Mouse (Mus musculus): Measurements from ENCODE around the gene Apc2.

The Apc2 gene

GRCm38 (mm10) chr10:80321670-80322581 lies 26.1 kb downstream of the Apc2 start:
- DNase-seq: no peak

DNA sequence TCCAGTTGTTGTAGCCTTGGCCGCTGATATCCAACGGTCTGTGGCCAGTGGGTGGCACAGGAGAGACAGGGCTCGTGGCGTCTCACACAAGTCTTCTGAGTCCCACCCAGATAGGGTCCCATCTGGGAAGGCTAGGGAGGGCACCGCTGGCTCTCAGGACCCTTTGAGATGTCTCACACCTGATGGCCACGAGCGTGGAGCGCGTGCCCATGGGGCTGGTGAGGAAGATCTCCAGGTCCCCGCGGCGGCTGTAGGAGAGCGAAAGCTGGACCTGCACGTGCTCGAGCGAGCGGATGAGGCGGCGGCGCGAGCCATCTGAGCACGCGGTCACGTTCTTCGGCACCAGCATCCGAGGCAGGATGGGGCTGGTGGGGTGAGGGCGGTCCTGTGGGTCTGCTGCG lies 27.0 kb downstream of the Apc2 start:
- DNase-seq: no peak

DNA sequence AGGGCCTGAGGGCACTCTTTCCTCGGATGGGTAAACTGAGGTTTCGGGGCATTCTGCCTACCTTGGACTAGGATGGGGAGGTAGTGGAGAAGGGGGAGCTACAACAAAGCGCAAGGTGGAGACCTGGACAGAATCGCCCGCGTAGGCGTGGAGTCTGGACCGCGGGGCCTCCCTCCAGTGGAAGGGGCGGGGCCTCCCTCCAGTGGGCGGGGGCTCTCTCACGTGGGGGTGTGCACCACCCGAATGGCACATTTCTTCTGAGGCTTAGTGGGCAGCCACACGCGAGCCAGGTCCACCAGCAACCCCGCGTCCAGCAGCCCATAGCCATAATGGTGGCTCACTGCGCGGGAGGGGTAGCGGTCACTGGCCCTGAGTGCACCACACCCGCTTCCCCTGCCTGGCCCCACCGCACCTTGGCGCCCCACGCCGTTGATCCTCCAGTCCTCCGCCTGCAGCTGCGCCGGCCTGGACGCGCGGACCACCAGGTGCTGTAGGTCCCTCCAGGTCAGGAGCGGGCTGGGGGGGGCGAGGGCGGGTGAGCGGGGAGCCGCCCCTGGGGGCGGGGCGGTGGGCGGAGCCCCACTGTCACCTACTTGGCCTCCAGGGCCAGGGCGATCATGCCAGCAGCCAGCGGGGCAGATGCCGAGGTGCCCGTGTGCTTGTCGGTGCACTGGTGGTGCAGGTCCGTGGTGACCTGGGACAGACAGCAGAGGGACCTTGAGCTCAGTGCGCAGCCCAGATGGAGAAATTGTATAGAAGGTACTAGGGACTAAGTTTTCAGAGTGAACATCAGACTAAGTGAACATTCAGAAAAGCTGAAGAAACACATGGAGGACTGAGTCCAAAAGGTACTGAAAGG lies 27.7 kb downstream of the Apc2 start:
- DNase-seq: no peak

GRCm38 (mm10) chr10:80324120-80325037 lies 28.6 kb downstream of the Apc2 start:
- DNase-seq: no peak

- DNase-seq: no peak
Observed at GRCm38 (mm10) chr10:80325045-80325444, 29.3 kb downstream of the Apc2 start.

DNA sequence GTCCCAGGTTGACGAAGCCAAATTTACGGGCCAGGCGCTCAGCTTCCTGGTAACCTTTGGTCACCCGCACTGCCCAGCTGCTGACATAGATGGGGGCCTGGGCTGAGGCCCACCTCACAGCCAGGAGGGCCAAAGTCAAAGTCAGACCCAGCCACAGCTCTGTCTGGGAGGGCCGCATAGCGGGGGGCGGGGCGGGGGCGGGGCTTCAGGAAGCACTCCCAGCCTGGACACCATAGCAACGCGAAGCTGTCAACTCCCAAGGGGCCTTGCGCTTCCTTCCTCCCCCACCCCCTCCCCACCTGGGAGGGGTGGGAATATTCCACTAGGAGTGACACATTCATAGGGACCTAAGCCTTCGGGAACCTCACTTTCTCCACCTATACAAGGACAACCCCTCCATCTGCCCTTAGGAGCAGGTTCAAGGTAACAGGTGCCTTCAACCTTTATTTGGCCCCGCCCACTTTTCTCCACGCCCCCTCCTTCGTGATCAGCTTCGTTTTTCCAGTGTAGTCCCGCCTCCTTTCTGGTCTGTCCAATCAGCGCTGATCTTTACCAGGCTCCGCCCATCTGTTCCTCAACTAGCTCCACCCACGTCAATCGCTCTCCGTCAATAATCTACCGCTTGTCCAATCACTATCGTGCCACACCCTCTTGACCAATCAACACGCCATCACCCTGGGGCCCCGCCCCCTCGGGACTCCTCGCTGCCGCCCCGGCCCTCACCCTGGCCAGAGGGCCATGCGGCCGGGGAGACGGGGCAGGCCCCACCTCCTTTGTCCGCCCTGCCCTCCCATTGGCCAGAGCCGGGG lies 33.7 kb downstream of the Apc2 start, which contains the start of the genes Pcsk4 and Reep6:
Gene Pcsk4 (minus strand): TSS at position 226 of the 809 bp plus-strand sequence.
Gene Reep6 (plus strand): TSS at position 681 of the 809 bp plus-strand sequence.
- DNase-seq: peak; percentile 93

DNA sequence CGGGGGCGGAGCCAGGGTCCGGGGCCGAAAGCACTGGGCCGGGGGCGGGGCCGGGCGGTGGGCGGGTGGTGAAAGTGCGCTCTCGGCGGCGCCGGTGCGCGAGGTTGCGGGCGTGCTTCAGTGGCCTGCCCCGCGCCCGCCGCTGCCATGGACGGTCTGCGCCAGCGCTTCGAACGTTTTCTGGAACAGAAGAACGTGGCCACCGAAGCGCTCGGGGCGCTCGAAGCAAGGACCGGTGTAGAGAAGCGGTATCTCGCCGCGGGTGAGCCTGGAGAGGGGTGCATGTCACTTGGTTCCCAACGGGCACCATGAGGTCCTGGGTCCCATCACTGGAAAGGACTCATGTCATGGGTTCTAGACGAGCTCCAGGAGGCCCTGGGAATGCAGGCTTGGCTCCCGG lies 34.3 kb downstream of the Apc2 start:
- no peak for DNase-seq

GRCm38 (mm10) chr10:80330888-80331287 lies 35.1 kb downstream of the Apc2 start:
- DNase-seq: no peak

GRCm38 (mm10) chr10:80331636-80332524 lies 36.1 kb downstream of the Apc2 start:
- no peak for DNase-seq

GRCm38 (mm10) chr10:80332525-80332989 lies 36.8 kb downstream of the Apc2 start:
- DNase-seq: no peak

- no peak for DNase-seq
Observed at GRCm38 (mm10) chr10:80336263-80336662, 40.5 kb downstream of the Apc2 start.

DNA sequence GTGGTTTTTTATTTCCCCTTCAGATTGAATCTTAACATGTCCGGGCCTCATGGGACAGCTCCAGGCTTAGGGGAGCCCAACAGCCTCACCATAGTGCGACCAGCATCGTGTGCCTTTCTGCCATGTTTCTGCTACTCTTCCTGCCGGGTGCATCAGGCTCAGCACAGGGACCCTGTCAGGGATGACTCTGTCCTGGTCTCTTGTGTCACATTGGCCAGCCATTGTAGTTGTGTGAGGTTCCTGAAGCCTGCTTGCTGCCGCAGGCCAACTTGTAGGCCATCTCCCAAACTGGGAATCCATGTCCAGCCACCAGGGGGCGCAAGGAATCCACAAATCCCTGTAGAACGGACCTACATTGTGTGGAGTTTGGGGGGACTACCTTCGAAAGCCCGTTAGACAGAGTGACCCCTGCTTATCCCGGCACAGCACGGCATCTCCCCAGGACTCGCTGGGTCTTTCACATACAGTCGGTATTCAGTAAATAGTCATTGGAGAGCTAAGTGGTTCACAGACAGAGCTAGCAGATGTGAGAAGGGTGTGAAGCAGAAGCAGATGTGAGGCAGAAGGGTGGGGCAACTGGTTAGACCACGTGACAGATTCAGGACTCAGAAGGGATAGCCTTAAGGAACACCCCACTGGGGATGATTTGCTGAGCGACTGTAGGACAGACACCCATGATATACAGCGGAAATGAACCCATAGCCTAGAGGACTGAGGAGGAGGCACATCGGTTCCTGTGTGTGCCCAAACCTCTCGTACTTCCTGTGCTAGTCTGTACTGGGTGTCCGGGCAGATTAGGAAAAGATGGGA lies 44.4 kb downstream of the Apc2 start:
- DNase-seq: peak; percentile 77

- no peak for DNase-seq
Observed at GRCm38 (mm10) chr10:80341026-80341425, 45.2 kb downstream of the Apc2 start.

DNA sequence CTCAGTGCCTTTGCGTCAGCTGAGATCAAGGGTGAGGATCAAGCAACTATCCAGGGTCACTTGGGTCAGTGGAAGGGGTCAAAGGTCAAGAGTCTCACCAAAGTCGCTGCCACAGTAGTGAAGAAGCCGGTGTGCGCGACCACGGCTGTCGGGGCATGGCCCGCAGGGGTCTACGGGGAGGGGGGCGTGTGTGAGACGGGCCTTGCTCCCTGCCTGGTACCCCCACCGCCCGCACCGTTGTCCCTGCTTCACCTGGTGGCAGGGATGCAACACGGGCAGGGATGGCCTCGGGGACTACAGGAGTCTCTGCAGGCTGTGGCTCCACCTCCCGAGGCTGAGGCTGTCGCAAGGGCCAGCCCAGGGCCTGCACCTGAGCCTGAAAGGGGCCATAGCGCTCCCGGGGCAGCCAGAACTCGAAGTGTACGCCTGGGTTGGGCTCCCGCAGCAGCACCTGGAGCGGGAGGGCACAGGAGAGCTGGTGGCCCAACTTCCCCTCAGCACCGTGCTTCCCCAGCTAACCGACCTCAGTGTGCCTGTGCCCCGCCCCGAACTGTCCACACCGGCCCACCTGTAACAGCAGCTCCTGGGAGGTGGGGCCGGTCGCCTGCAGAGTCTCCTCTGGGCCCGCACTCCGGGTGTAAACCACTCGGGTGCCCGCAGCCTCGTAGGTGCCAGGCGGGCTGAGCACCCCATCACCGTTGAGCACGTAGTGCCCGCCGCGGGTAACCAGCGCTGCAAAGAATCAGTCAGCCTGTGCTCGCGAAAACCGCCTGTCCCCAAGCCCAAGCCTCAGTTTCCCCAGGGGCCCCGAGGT lies 45.9 kb downstream of the Apc2 start:
- no peak for DNase-seq

DNA sequence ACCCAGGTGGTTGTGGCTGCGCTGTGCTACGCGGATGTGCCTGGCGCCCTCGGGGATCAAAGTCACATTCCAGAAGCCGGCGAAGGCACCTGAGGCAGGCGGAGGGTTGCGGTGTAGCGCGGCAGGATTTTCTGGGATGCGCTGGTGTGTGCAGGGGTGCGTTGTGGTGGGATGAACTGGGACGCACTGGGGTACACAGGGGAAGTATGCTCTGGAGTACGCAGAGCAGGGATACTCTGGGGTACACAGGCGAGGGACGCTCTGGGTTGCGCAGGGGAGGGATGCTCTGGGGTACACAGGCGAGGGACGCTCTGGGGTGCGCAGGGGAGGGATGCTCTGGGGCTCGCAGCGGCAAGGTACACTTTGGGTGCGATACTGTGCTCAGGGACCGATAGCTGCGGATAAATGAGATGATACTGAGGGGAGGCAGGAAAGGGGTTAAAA lies 46.5 kb downstream of the Apc2 start:
- DNase-seq: no peak

DNA sequence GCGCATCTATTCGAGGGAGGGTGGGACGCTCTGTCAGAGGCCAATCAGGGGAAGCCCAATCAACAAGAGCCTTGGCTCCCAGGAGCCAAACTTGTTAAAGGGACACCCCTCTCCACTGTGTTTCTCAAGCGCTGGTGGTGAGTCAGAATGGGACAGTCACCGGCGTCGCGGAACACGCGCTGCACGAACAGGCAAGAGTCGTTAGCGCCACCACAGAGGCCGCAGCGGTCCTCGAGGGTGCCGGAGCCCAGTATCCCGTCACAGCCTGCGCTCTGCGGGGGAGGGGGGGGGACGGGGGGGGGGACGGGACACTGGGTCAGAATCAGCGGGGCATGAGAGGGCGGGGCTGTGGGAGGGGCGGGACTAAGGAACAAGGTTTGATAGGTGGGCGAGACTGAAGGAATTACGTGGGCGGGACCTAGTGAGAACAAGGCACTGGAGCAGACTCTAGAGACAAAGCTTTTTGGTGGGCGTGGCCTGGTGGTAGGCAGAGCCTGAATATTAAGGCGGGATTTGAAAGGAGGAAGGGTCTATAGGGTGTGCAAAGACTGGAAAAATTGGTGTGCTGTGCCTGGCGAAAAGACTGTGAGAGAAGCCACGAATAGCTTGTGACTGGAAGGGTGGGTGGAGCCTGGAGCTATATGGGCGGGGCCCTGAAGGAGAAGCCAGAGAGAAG lies 47.1 kb downstream of the Apc2 start:
- DNase-seq: no peak

DNA sequence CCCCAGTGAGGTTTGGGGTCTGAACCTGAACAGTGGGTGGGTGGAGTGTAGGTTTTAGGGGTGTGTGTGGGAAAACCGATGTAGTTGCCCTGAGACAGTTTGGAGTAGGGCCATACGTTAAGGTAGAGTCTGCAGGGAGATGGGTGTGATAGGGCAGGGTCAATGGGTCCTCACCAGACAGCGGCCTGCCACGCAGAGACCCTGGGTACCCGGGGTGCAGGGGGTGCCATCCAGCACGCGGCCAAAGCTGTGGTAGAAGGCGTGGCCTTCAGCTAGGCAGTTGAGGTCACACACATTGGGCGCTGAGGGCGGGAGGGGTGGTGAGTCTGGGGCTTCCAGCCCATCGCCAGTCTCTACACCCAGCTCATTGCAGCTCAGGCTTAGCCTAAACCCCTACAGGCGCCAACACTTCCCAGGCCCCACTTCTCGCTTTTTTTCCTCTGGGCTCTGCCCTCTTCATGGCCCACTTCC lies 47.7 kb downstream of the Apc2 start:
- no peak for DNase-seq

Data from right cerebral cortex, postnatal 25 days (tissue).